Mouse (Mus musculus) neural tube, embryonic 14.5 days (tissue): ENCODE data around the gene Negr1. TPM values are rescaled to one million over a fixed set of nuclear protein-coding genes. Genes with fewer than 3 reads are reported as not detected.

Experiments
- ATAC-seq: fragments of 200-750 bp; cut with Nextera tagmentation; 2 replicates; pipeline ENCODE4 v1.8.0; 2017; ENCODE audit warnings: low read depth, mild to moderate bottlenecking, moderate TSS enrichment, moderate library complexity
- H3K27ac ChIP-seq: fragments of 300-500 bp; sonication (generic); 2 replicates; pipeline ENCODE4 v1.5.1; 2014; ENCODE audit warnings: low read depth, mild to moderate bottlenecking, control low read depth, low read length, moderate library complexity, mixed read lengths
- H3K27me3 ChIP-seq: fragments of 300-500 bp; sonication (generic); 2 replicates; pipeline ENCODE4 v1.6.1; 2014; ENCODE audit warnings: low read length; ENCODE audit not compliant: control insufficient read depth, insufficient read depth
- H3K36me3 ChIP-seq: fragments of 300-500 bp; sonication (generic); 2 replicates; pipeline ENCODE4 v1.6.1; 2014; ENCODE audit warnings: low read length, mixed read lengths; ENCODE audit not compliant: control insufficient read depth, insufficient read depth
- H3K4me1 ChIP-seq: fragments of 300-500 bp; sonication (generic); 2 replicates; pipeline ENCODE4 v1.6.1; 2014; ENCODE audit warnings: low read length; ENCODE audit not compliant: control insufficient read depth, insufficient read depth
- H3K4me2 ChIP-seq: fragments of 300-500 bp; sonication (generic); 2 replicates; pipeline ENCODE4 v1.6.1; 2014; ENCODE audit warnings: mild to moderate bottlenecking, low read depth, low read length, control low read depth
- H3K4me3 ChIP-seq: fragments of 300-500 bp; sonication (generic); 2 replicates; pipeline ENCODE4 v1.5.1; 2014; ENCODE audit warnings: low read depth, low read length, control low read depth, mixed read lengths
- H3K9ac ChIP-seq: fragments of 300-500 bp; sonication (generic); replicated peaks from 2 replicates; pipeline ENCODE4 v1.6.1; 2014; ENCODE audit warnings: low read depth, mild to moderate bottlenecking, control low read depth, low read length, mixed read lengths
- H3K9me3 ChIP-seq: fragments of 300-500 bp; sonication (generic); 2 replicates; pipeline ENCODE4 v1.6.1; 2016; ENCODE audit warnings: low read length; ENCODE audit not compliant: control insufficient read depth
- WGBS: fragments of 180-500 bp; shearing (Covaris S2); extraction: QIAGEN DNeasy Blood & Tissue Kit; methylation state at CpG from one replicate; pipeline ENCODE4 v1.1.7; 2014; 5-methylcytosine and 5-hydroxymethylcytosine counted together
- polyA plus RNA-seq: library from polyadenylated mRNA; unstranded; fragments of >200 nt; fragmentation: Nextera tagmentation; extraction: Ambion mirVana; gene quantifications from 2 replicates; pipeline ENCODE4 v1.2.1, GENCODE M21; 2014

Gene Negr1
- polyA plus RNA-seq, 1 experiment from 2014 or later = 47.7 TPM

GRCm38 (mm10) chr3:157146124-157146855, 584.7 kb downstream of the Negr1 start:
- Histone ChIP-seq H3K4me3 (no peak overlapping the region), H3K9ac (no peak overlapping the region), H3K36me3 (no peaks in the 10 kb centered on the region), H3K9me3 (no peaks in the 10 kb centered on the region), H3K4me2 (no peak overlapping the region), H3K27ac (no peak overlapping the region), H3K27me3 (no peaks in the 10 kb centered on the region), H3K4me1 (no peaks in the 10 kb centered on the region)
- ATAC-seq = no peak
- WGBS = 92% methylated on average over 14 of the region's 14 CpGs

- Histone ChIP-seq H3K4me3 (no peak overlapping the region), H3K4me1 (no peaks in the 10 kb centered on the region), H3K27me3 (no peaks in the 10 kb centered on the region), H3K4me2 (no peak overlapping the region), H3K27ac (no peak overlapping the region), H3K9ac (no peak overlapping the region), H3K36me3 (no peaks in the 10 kb centered on the region), H3K9me3 (no peaks in the 10 kb centered on the region)
- WGBS = 84% methylated on average over 3 of the region's 3 CpGs
- ATAC-seq = no peak
Measured at GRCm38 (mm10) chr3:157154902-157155301, 593.3 kb downstream of the Negr1 start.

- no peak overlapping the region for H3K27ac ChIP-seq
- H3K4me2 ChIP-seq = no peak overlapping the region
- no peaks in the 10 kb centered on the region for H3K9me3 ChIP-seq
- H3K27me3 ChIP-seq = no peaks in the 10 kb centered on the region
- no peak overlapping the region for H3K9ac ChIP-seq
- no peaks in the 10 kb centered on the region for H3K4me1 ChIP-seq
- no peak overlapping the region for H3K4me3 ChIP-seq
- no peaks in the 10 kb centered on the region for H3K36me3 ChIP-seq
- ATAC-seq = no peak
Measured at GRCm38 (mm10) chr3:157155513-157155912, 593.9 kb downstream of the Negr1 start.

DNA sequence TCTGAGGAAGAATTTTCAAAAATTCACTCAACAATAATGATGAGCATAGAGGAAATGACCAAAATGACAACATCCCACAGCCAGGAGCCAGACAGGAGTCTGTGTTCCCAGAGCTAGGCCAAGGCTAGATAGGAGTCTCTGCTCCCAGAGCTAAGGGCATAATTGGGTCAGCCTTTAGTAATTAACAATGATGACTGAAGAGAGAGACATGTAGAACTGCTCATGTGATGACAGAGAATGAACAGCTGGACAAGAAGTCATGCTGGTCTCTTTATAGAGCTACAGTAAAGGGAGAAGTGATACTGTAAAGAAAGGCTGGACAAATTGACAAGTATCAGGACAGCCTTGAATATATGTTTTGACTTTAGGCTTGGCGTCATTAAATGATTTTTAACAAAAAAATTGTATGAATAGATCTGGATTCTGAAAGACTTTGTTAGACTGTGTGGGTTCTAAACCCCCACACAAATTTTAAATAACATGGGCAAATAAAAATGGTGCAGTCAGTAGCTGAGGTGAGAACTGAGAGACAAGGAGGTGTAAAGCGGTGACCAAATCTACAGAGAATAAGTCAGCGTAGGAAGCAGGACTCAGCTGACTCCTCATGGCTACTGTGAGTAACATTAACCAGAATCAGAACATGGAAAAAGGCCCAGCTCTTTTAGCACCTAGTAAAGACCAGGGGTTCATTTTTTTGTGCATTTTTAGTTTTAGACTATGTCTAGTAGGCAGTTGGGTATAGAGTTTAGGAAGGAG, 603.4 kb downstream of the Negr1 start:
- Histone ChIP-seq H3K4me2 (no peak overlapping the region), H3K27me3 (no peaks in the 10 kb centered on the region), H3K9me3 (no peaks in the 10 kb centered on the region), H3K27ac (no peak overlapping the region), H3K4me3 (no peak overlapping the region), H3K4me1 (no peaks in the 10 kb centered on the region), H3K36me3 (no peaks in the 10 kb centered on the region), H3K9ac (no peak overlapping the region)
- ATAC-seq = no peak
- WGBS = 94% methylated on average over 3 of the region's 3 CpGs

GRCm38 (mm10) chr3:157181975-157182374, 620.4 kb downstream of the Negr1 start:
- no peaks in the 10 kb centered on the region for H3K27me3 ChIP-seq
- no peak overlapping the region for H3K4me3 ChIP-seq
- no peak overlapping the region for H3K9ac ChIP-seq
- H3K9me3 ChIP-seq = no peaks in the 10 kb centered on the region
- H3K4me2 ChIP-seq = no peak overlapping the region
- 79% methylated on average over 2 of the region's 2 CpGs for WGBS
- 0 out of 2 replicates have a peak, but pooled peaks cover 4% of the 10 kb centered on the region for H3K4me1 ChIP-seq
- ATAC-seq = no peak; the same call in 1 of the 2 replicates
- H3K36me3 ChIP-seq = no peaks in the 10 kb centered on the region
- H3K27ac ChIP-seq = no peak overlapping the region

DNA sequence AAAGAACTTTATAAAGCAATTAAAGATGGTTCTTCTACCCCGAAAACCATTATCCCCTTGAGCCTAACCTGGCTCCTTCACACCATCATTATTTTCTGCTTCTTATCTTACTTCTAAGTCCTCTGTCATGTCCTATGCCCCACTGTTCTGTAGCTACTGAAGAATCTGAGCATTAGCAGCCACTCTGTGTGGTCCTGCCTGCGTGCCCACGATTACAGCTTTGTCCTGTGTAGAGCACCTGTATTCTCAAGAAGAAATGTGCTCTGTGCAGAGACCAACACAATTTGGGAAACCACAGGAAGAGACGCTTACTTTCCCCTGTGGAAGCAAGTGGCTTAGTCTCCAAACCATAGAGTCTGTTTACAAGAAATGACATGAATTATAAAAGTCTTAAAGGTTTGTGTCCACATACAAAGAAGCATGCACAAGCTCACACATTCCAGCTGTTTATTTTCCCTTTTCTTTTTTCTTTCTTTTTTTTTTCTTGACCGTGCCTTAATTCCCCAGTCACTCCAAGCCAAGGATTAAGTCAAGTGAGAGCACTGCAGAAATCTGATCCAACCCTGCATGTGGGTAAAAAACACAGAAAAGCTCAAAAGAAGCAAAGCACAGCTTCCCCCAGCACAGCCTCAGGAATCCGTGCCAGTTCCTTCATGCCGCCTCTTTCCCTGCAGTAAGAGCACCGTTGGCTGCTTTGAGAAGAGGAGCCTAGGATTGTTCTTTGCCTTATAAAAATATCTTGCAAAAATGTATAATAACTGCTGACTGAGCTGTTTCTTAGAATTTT, 627.5 kb downstream of the Negr1 start:
- Histone ChIP-seq H3K27me3 (no peaks in the 10 kb centered on the region), H3K36me3 (no peaks in the 10 kb centered on the region), H3K9ac (no peak overlapping the region), H3K4me2 (no peak overlapping the region), H3K27ac (no peak overlapping the region), H3K4me3 (no peak overlapping the region), H3K9me3 (no peaks in the 10 kb centered on the region), H3K4me1 (no peaks in the 10 kb centered on the region)
- WGBS = 76% methylated on average over 8 of the region's 8 CpGs
- ATAC-seq = no peak

- no peaks in the 10 kb centered on the region for H3K27me3 ChIP-seq
- WGBS = 84% methylated on average over 4 of the region's 4 CpGs
- H3K27ac ChIP-seq = no peak overlapping the region
- no peak overlapping the region for H3K4me2 ChIP-seq
- no peaks in the 10 kb centered on the region for H3K9me3 ChIP-seq
- H3K4me3 ChIP-seq = no peak overlapping the region
- H3K4me1 ChIP-seq = no peaks in the 10 kb centered on the region
- no peak overlapping the region for H3K9ac ChIP-seq
- H3K36me3 ChIP-seq = no peaks in the 10 kb centered on the region
- ATAC-seq = no peak
Measured at GRCm38 (mm10) chr3:157189834-157190233, 628.2 kb downstream of the Negr1 start.

- H3K9ac ChIP-seq = no peak overlapping the region
- no peak overlapping the region for H3K4me2 ChIP-seq
- H3K27ac ChIP-seq = no peak overlapping the region
- H3K4me1 ChIP-seq = no peaks in the 10 kb centered on the region
- 69% methylated on average over 3 of the region's 3 CpGs for WGBS
- no peak for ATAC-seq
- H3K27me3 ChIP-seq = no peaks in the 10 kb centered on the region
- no peaks in the 10 kb centered on the region for H3K9me3 ChIP-seq
- no peaks in the 10 kb centered on the region for H3K36me3 ChIP-seq
- no peak overlapping the region for H3K4me3 ChIP-seq
Measured at GRCm38 (mm10) chr3:157190551-157190950, 629.0 kb downstream of the Negr1 start.

- H3K4me1 ChIP-seq = no peaks in the 10 kb centered on the region
- H3K4me2 ChIP-seq = no peak overlapping the region
- H3K27ac ChIP-seq = no peak overlapping the region
- no peaks in the 10 kb centered on the region for H3K36me3 ChIP-seq
- no peak overlapping the region for H3K9ac ChIP-seq
- H3K9me3 ChIP-seq = no peaks in the 10 kb centered on the region
- 84% methylated on average over 3 of the region's 3 CpGs for WGBS
- no peak for ATAC-seq
- H3K4me3 ChIP-seq = no peak overlapping the region
- no peaks in the 10 kb centered on the region for H3K27me3 ChIP-seq
Measured at GRCm38 (mm10) chr3:157192021-157192420, 630.4 kb downstream of the Negr1 start.
